17 mouse cellular contexts compared by ENCODE assay signal in genomic region chr2:63207435-63207834, GRCm38 (mm10). TPM values are rescaled to one million over a fixed set of nuclear protein-coding genes. Genes with fewer than 3 reads are reported as not detected.
"Had no signal": no experiment of that assay in that cellular context is flagged by ENCODE, and none has a peak within 500 bp of the region (broad histone marks: within the 10 kb centered on the region; RNA-seq: fewer than 3 reads in every experiment).

No protein-coding gene starts in this region.

- H3K9me3 ChIP-seq: limb, embryonic 15.5 days; liver, embryonic 12.5 days; lung, embryonic 15.5 days; midbrain, embryonic 12.5 days; neural tube, embryonic 12.5 days had no signal

- H3K4me2 ChIP-seq: limb, embryonic 15.5 days; liver, embryonic 12.5 days; lung, embryonic 15.5 days; midbrain, embryonic 12.5 days; neural tube, embryonic 12.5 days had no signal

- H3K36me3 ChIP-seq: limb, embryonic 15.5 days; liver, embryonic 12.5 days; lung, embryonic 15.5 days; midbrain, embryonic 12.5 days; neural tube, embryonic 12.5 days had no signal

- ATAC-seq: liver, embryonic 12.5 days had no signal

- H3K27ac ChIP-seq: kidney, postnatal 0 days; left cerebral cortex, adult 2 months; limb, embryonic 15.5 days; liver, embryonic 12.5 days; lung, embryonic 15.5 days; macrophage; midbrain, embryonic 12.5 days; neural tube, embryonic 12.5 days; stomach, postnatal 0 days had no signal

- H3K4me3 ChIP-seq: left cerebral cortex, adult 2 months; limb, embryonic 15.5 days; liver, embryonic 12.5 days; lung, embryonic 15.5 days; megakaryocyte, embryonic 14.5 days; midbrain, embryonic 12.5 days; neural tube, embryonic 12.5 days had no signal

- DNase-seq: kidney, adult 8-10 months; kidney, postnatal 36 days; lung, postnatal 14 days; thymus, adult 18-20 months; thymus, postnatal 14 days had no signal

- H3K9ac ChIP-seq: limb, embryonic 15.5 days; liver, embryonic 12.5 days; lung, embryonic 15.5 days; midbrain, embryonic 12.5 days; neural tube, embryonic 12.5 days had no signal

- H3K27me3 ChIP-seq: limb, embryonic 15.5 days; liver, embryonic 12.5 days; lung, embryonic 15.5 days; megakaryocyte, embryonic 14.5 days; midbrain, embryonic 12.5 days; neural tube, embryonic 12.5 days had no signal

- H3K4me1 ChIP-seq: limb, embryonic 15.5 days; liver, embryonic 12.5 days; lung, embryonic 15.5 days; megakaryocyte, embryonic 14.5 days; midbrain, embryonic 12.5 days; neural tube, embryonic 12.5 days had no signal

RNA-seq across cellular contexts. Expression of gene Kcnh7, which starts 23.3 kb away (rescaled TPM):
- total RNA-seq: monocyte, adult 5-6 weeks; neutrophil, adult 5-6 weeks had no signal
- polyA plus RNA-seq: macrophage had no signal
